Mouse (Mus musculus) adipose tissue, adult 10 weeks (tissue): ENCODE data around the gene Fam69a. TPM values are rescaled to one million over a fixed set of nuclear protein-coding genes. Genes with fewer than 3 reads are reported as not detected.

Source experiments
- polyA plus RNA-seq: library from polyadenylated mRNA; stranded (reverse); fragments of 350-450 nt; fragmentation: Illumina TruSeq; extraction: RNeasy Lipid Tissue Mini Kit (QIAGEN cat#74804); gene quantifications from one replicate; pipeline ENCODE4 v1.2.3, GENCODE M21; 2014; ENCODE audit warnings: low read depth, low replicate concordance

Fam69a gene
- polyA plus RNA-seq, result 21.2 TPM

GRCm38 (mm10) chr5:107986967-107987834 lies at the start of gene Fam69a:
TSS of gene Fam69a (minus strand) at chr5:107987085.

GRCm38 (mm10) chr5:107900206-107901013 lies 86.5 kb downstream of the Fam69a start, which contains the start of gene Rpl5:
TSS of gene Rpl5 (plus strand) at chr5:107900502.

GRCm38 (mm10) chr5:107874561-107875260 lies 112.2 kb downstream of the Fam69a start, which contains the start of gene Evi5:
TSS of gene Evi5 (minus strand) at chr5:107875107.

Other genes starting within 250 kb of the Fam69a start
- 4.5 TPM for gene Ube2d2b, start 157.0 kb downstream of the Fam69a start, polyA plus RNA-seq
- 18.3 TPM for gene Evi5, start 112.0 kb downstream of the Fam69a start, polyA plus RNA-seq
- 508 TPM for gene Rpl5, start 86.6 kb downstream of the Fam69a start, polyA plus RNA-seq
- 15.4 TPM for gene Mtf2, start 78.6 kb upstream of the Fam69a start, polyA plus RNA-seq
- gene Tmed5, start 145.5 kb upstream of the Fam69a start, polyA plus RNA-seq, result 30.8 TPM
- 0.45 TPM for gene Ccdc18, start 145.8 kb upstream of the Fam69a start, polyA plus RNA-seq